Mouse (Mus musculus) G1E-ER4 (cell line): ENCODE results near the gene Cdc42ep2. TPM values are rescaled to one million over a fixed set of nuclear protein-coding genes. Genes with fewer than 3 reads are reported as not detected.

Experiments used
- GATA1 ChIP-seq: IDR thresholded peaks from one replicate; pipeline ENCODE4 v1.8.0; 2012; ENCODE audit warnings: low read length, inconsistent platforms
- polyA plus RNA-seq: library from polyadenylated mRNA; stranded (reverse); fragments of >175 nt; gene quantifications from 2 replicates; pipeline ENCODE4 v1.2.3, GENCODE M21; 2012

The Cdc42ep2 gene
- polyA plus RNA-seq, 1 experiment, result 0.43 TPM

- TF ChIP-seq GATA1, result no peak
Observed at GRCm38 (mm10) chr19:5894002-5894678, 30.5 kb downstream of the Cdc42ep2 start, which contains the start of gene Tigd3. TSS of gene Tigd3 (minus strand) at chr19:5894149.

GRCm38 (mm10) chr19:5893282-5894001 is 31.2 kb downstream of the Cdc42ep2 start:
- no peak for TF ChIP-seq GATA1

GRCm38 (mm10) chr19:5892735-5893134 is 31.9 kb downstream of the Cdc42ep2 start:
- TF ChIP-seq GATA1, result no peak

- no peak for TF ChIP-seq GATA1
Observed at GRCm38 (mm10) chr19:5892262-5892661, 32.4 kb downstream of the Cdc42ep2 start.

GRCm38 (mm10) chr19:5891521-5892258 is 32.9 kb downstream of the Cdc42ep2 start:
- no peak for TF ChIP-seq GATA1

GRCm38 (mm10) chr19:5889211-5889610 is 35.4 kb downstream of the Cdc42ep2 start:
- no peak for TF ChIP-seq GATA1

GRCm38 (mm10) chr19:5887234-5887815 is 37.3 kb downstream of the Cdc42ep2 start:
- no peak for TF ChIP-seq GATA1

- TF ChIP-seq GATA1, result no peak
Observed at GRCm38 (mm10) chr19:5885838-5886237, 38.8 kb downstream of the Cdc42ep2 start.

- no peak for TF ChIP-seq GATA1
Observed at GRCm38 (mm10) chr19:5883935-5884334, 40.7 kb downstream of the Cdc42ep2 start.

- TF ChIP-seq GATA1, result no peak
Observed at GRCm38 (mm10) chr19:5881155-5881554, 43.5 kb downstream of the Cdc42ep2 start.

- TF ChIP-seq GATA1, result no peak
Observed at GRCm38 (mm10) chr19:5879735-5880134, 44.9 kb downstream of the Cdc42ep2 start.

- TF ChIP-seq GATA1, result no peak
Observed at GRCm38 (mm10) chr19:5878916-5879315, 45.7 kb downstream of the Cdc42ep2 start.

GRCm38 (mm10) chr19:5878362-5878722 is 46.3 kb downstream of the Cdc42ep2 start:
- TF ChIP-seq GATA1, result no peak

- TF ChIP-seq GATA1, result no peak
Observed at GRCm38 (mm10) chr19:5877618-5878361, 46.8 kb downstream of the Cdc42ep2 start, which contains the start of gene Slc25a45. TSS of gene Slc25a45 (plus strand) at chr19:5877808.

- no peak for TF ChIP-seq GATA1
Observed at GRCm38 (mm10) chr19:5874969-5875480, 49.6 kb downstream of the Cdc42ep2 start, which contains the start of gene Frmd8. TSS of gene Frmd8 (minus strand) at chr19:5875274.
